Mouse (Mus musculus): ENCODE results near the gene Scaf4.
"Not testable (repeated sequence)": the region's sequence is repeated elsewhere in the genome, so short reads cannot be mapped to it uniquely, and the experiment has no call there.

Gene Scaf4

DNA sequence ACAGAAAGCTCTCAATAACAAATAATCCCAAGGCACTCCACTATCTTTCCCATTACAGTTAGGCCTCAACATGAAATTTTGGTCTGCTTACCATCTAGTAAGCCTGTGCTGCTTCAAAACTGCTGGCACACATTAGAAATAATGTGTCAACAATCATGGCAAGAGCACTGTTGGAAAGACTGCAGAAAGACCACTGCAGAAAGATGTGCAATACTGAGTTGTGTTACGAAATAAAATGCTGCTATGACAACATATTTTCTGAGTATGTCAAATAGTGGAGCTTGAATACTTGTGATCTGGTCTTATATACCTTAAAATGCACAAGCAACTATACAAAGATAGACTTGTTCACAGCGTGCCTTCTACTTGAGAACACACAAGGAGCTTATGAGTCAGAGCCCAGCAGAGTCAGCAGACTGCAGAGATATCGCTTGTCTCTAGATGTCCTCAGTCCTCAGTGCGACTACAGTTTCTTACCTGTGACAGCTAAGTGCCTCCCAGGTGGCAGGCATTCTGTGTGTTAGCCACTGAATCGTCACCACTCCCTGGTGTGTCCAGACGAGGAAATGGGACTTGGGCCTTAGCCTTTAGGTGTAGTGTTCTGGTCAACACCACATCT is 45.1 kb downstream of the Scaf4 start:
- in situ Hi-C loops (cut with MseI, MboI), result no loop called here

DNA sequence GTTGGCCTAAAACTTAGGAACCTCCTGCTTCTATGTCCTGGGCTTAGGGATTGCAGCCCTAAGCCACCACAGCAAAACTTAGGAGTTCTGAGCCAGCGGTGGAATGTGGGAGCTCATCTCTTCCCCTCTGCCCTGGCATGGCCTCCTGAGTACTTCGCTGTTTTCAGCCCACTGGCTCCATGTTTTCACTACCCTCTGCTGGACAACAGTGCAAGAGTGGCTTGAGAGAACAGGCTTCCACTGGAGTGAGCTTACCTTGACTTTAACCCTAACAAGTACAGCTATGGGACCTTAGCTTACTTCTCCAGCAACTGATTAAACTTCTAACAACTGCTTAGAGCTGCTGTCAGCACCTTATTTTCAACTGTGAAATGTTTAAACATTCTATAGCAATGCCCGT is 49.1 kb downstream of the Scaf4 start:
- in situ Hi-C loops (cut with MseI, MboI), result no loop called here

DNA sequence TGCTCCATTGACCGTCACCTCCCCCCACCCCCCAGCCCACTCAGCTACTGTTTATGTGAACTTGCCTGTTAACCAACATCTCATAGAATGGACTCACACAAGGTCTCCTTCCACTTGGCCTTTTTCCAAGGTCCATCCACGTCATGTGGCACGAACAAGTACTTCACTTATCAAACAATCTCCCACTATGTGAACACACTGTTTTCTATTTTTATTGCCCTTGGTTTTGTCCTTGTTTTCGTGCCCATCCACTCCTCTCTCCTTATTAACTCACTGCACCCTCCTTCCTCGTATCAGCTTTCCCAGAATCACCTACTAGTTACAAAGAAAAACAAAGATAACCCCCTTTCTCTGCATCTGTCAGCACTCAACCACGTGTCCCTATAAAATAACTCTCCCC is 49.7 kb downstream of the Scaf4 start:
- in situ Hi-C loops (cut with MseI, MboI), result no loop called here

DNA sequence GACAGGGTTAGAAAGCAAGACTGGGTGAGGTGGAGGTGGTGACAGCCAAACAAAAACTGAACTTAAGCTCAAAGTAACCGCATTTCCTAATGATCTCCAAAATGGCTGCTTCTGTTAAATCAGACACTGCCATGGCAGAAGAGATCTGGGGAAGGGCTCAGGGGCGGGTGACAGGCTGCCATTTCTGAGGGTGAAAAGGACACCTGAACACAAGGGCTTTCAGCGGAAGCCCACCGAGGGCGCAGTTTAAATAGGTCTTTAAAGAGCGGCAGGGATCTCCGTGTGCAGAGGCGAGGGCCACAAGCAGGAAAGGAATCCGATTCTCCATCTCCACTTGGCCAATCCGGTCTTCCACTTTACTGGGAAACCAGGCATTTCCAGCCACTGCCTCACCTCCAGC is 50.6 kb downstream of the Scaf4 start:
- in situ Hi-C loops (cut with MseI, MboI), result no loop called here

DNA sequence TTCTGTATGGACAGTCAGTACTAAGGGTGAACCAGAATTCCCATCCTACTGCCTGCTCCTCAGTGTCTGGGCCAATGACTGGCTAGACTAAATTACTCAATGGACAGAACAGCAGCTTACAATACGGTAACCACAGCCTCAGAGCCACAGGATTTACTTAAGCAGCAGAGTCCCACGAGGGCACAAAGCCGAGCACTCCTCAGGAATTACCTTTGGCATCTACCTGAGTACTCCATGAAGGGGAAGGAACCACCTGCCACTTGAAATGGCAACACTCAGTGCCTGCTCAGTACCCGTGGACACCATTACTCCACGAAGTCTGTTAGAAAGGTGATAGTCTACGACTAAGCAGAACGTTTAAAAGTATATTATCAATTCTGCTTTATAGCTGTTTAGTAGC is 53.0 kb downstream of the Scaf4 start:
- in situ Hi-C loops (cut with MseI, MboI), result no loop called here

DNA sequence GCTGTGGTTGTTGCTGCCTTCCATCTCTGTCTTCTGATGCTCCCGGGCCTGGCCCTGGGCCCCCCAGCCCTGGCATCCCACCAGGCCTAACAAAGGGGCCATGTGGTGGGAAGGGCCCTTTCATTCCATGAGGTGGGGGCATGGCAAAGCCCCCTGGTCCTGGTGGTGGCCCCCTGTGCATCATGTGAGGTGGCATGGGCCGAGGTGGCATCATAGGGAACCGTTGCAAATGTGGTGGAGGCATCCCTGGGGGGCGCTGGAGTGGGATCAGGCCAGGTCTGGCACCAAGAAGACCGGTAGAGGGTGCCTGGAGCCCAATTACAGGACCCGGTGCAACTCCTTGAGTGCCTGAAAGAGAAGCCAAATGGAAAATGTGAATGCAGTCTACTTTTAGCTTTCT is 54.4 kb downstream of the Scaf4 start:
- in situ Hi-C loops (cut with MseI, MboI), result no loop called here

DNA sequence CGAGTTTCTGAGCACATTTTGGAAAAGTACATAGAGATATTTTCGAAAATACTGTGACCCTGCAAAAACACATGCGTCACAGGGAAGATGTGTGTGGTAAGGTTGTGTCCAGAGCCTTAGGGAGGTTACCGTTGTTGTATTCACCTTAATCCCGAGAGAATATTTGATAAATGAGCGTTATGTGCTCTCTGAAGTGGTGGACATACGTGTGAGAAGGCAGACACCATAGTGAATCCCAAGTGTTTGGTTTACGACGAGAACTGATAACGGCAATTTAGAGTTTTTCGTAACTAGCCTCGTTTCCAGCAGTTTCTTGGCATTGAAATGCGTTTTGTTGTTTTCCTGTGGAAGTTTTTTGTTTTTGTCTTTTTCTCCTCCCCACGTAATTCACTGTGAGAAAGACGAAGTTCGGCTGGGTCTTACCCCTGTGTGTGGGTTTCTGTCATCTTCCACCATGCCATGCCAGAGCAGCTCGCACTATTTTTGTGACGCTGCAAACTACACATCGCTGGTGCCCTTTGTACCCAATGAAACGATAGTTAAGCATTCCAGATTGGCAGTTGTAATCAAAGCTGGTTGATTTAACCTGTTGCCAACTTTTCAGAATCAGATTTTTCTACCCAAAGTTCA is 62.7 kb downstream of the Scaf4 start:
- in situ Hi-C loops (cut with MseI, MboI), result no loop called here

DNA sequence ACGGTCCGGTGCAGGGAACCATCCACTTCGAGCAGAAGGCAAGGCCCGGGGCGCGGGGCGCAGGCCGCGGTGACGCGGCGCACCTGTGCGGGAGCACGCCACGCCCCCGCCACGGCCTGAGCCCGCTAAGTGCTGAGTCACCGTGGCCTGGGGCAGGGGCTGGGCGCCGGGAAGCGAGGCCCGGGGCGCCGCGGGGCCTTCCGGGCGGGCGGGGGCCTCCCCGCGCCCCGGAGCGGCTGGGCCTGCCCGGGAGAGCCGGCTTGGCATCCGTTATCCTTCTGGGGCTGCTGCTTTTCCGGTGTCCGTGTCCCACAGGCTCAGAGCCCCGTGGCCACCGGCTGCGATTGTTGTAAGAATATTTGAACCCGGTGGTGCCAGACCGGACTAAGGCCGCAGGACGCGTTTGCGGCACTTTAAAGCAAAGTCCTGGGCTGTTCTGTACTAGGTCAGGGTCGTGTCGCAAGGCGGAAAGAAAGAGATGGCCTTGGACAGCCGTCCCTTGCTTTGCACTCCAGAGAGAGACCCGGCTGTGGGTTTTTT is 63.3 kb downstream of the Scaf4 start:
- in situ Hi-C loops (cut with MseI, MboI), result no loop called here

DNA sequence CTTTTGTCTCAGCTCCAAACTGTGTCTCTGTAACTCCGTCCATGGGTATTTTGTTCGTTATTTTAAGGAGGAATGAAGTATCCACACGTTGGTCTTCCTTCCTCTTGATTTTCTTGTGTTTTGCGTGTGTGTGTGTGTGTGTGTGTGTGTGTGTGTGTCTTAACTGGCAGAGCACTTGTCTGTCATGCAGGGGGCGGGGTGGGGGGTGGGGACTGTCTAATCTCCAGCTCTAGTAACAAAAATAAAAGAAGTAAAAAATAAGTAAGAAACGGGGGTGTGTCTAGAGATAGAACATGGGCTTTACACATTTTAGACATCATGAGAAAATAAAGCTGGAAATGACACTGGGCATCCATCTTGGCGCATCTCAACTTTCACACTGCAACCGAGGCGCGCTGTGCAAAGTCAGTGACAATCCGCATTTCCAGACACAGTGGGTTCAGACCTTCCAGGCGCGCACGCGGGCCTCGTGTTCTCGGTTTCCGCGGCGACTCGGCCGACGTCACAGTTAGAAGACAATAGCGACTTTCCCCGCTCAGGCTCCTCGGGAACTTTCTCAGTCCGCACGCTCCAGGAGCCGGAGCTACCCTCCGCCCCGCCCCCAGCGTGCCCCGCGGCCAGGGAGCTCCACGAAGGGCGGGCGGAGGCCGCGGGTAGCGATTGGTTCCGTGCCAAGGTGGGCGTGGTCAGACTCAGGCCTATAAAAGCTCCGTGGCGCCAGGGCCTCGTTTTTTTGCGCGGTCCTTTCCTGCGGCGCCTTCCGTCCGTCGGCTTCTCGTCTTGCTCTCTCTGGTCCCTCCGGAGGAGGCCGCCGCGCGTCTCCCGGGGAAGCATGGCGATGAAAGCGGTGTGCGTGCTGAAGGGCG is 64.0 kb downstream of the Scaf4 start, which contains the start of gene Sod1:
Gene Sod1, plus strand, starts transcription at position 729 of the 866 bp plus-strand sequence.
- in situ Hi-C loops (cut with MseI, MboI), result no loop called here

DNA sequence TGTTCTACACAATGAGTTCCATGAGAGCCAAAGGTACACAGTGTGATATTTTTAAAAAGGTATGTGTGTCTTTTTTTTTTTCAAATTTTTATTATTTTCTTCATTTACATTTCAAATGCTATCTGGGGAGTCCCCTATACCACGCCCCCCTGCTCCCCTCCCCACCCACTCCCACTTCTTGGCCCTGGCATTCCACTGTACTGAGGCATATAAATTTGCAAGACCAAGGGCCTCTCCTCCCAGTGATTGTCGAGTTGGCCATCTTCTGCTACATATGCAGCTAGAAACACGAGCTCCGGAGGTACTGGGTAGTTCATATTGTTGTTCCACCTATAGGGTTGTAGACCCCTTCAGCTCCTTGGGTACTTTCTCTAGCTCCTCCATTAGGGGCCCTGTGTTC is 64.9 kb downstream of the Scaf4 start:
- in situ Hi-C loops (cut with MseI, MboI), result not testable (repeated sequence)

DNA sequence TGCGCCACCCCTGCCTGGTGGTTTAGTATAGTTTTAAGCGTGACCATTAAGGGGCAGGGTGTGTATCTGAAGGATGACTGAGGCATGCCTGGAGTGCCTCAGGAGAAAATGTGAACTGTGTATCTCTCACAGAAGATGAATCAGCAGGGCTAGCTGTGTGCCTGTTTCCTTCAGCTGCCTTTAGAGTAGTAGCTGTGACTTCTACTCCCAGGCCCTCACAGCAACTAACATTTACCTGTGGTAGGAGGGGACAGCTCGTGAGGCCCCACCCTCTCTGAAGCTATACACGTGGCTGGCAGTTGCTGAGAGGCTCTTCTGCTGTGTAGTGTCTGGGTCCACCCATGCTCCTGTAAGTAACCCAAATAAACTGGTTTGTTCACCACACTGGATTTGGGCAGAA is 66.4 kb downstream of the Scaf4 start:
- in situ Hi-C loops (cut with MseI, MboI), result no loop called here

DNA sequence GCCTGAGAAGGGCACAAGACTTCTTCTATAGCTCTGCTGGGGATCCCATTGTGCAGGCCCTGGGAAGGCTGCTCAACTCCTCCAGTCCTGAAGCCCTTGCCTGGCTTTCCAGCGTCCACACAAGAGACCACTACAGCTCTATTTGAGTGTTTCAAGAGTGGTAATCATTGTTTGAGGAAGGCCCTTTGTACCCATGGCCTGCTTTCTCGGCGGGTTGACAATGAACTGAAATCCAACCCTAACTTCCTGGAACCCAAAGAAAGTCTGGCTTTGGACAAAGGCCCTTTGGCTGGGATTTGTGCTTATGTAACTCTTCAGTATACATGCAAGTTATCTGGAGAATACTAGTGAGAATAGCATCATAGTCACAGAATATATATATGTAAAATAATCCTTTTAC is 66.9 kb downstream of the Scaf4 start:
- in situ Hi-C loops (cut with MseI, MboI), result no loop called here

DNA sequence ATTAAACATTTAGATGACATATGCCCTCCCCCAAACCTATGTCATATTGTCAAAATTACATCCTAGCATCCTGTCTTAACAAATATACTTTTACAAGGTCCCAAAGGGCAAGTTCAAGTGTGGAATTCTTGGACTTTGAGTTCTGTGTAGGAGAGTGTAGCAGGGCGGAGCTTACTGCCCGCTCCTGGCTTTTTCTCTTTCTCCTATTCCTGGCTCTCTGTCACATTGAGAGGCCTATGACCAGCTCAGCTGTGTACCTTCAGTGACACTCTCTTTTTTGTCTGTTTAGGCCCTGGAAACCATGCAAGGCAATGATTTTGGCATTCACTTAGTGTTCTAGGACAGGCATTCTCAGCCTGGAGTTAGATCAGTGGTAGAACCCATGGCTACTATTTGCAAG is 67.9 kb downstream of the Scaf4 start:
- in situ Hi-C loops (cut with MseI, MboI), result no loop called here

DNA sequence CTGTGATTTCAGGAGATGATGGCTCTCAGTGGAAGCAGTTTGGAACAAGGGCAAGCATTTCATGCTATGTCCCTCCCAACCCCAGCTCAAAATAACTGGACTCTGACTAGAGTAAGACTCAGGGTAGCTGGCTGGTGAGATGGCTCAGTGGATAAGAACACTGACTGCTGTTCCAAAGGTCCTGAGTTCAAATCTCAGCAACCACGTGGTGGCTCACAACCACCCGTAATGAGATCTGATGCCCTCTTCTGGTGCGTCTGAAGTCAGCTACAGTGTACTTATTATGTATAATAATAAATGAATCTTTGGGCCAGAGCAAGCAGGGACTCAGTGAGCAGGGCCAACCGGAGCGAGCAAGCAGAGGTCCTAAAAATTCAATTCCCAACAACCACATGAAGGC is 68.4 kb downstream of the Scaf4 start:
- in situ Hi-C loops (cut with MseI, MboI), result not testable (repeated sequence)

DNA sequence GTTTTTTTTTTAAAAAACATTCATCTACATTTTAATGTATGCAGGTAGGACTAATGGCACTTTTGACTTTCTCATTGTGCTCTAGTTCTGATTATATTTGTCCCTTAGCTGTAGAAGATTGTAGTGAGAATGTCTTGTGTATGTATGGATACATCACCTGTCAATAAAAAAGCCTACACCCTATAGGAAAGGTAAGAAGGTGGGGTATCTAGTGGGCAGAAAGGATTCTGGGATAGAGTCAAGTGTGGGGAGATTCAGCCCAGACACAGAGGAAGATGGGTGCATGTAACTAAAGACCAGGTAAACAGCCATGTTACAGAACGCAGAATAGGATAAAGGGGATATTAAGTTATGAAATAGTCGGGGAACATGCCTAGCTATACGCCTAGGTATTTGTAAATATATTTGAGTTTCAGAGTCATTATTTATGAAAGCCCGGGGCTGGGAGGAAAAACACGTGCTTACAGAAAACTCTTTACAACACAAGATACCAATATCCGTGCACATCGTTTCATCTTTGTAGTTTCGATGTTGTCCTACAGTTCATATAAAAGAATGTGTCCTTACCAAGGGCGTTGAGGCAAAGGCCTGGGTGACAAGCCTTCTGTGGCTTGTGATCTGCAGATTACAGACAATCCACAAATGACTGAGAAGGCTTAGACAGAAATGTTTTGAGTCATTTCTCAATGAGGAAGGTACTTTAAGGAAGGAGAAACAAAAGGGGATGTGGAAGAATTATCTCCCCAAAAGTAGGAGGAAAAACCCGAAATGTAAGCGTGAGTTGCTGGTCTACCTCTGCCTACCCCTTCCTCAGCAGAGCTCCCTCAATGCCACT is 69.4 kb downstream of the Scaf4 start:
- in situ Hi-C loops (cut with MseI, MboI), result no loop called here

DNA sequence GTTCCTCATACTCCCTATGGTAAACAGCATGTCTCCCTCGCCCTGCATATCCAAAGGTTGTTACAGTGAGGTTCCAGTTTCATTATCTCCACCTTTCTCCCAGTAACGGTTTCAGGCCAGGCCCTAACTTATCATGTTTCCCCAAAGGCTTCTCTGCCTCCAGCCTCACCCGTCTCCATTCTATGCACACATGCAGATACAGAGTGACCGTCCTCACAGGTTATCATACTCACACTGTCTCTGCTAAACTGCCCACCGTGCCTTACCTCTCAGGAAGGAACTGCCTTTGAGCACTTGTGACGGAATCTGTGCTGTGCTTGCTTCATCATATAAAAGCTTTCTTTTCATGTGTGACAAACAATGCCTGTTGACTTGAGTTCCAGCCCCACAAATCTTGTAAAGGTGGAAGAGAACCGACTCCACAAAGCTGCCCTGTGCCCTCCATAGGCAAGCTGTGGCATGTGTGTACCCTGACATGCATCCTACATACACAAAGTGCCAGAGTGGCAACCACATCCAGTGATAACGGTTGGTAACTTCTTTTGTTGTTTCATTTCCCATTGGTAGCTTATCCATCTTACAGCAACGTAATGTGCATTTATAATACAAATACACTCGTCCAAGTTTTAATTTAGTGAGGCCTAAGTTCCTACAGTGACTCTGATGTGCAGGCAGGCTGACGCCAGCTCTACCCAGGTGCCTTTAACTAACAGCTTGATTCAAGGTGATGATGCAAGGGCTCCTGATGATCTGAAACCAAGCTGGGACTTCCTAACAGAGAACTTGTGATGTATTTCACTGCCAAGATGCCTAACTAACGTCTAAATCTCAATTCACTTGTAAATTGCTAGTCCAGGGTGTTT is 70.6 kb downstream of the Scaf4 start:
- in situ Hi-C loops (cut with MseI, MboI), result no loop called here

DNA sequence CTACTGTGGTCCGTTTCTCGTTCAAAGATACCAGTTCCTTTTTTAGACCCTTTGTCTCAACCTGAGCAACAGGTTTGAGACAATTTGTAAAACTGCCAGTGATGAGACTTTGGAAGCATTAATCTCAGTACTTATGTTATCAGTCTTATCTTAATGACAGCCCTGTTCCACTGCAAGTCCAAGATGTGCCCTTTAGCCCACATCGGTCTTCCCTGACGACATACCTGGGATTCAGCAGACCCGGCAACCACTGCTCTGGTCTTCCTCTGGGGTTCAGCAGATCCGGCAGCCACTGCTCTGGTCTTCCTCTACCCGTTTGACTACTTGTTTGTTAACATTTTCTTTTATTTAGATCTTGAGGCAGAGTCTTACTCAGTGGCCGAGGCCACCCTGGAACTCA is 72.5 kb downstream of the Scaf4 start:
- in situ Hi-C loops (cut with MseI, MboI), result no loop called here

DNA sequence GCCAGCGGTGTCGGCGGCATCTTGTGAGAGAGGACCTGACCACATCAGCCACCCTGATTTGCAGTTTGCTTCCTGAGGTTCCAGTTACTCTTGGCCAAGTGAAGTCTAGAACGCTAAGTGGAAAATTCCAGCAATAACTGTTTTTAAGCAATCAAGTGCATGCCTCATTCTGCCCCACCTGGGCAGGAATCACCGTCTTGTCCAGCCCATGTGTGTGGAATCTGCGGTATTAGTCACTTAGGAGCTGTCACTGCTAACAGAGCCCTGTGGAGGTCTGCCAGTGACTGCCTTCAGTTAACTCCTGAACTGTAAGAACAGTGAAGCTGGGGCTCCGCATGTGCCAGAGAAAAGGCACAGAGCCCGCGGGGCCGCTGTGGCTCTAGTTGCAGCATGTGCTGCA is 73.6 kb downstream of the Scaf4 start:
- in situ Hi-C loops (cut with MseI, MboI), result no loop called here

DNA sequence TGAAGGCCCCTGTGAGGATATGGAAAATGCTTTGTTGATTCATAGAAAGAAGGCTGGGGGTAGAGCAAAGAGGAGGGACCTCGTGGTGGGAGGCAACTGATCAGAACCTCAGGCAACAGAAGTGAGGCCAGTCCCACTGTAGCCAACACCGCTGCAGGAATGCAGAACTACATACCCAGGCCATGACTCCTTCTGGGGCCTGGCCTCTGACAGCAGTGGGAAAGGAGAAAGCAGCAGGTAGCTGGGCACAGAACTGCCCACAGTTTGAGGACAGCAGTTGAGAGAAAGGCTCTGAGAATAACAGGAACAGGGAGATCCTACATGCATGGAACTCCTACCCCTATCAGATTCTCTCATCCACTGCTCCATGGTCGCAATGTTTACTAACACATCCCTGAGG is 75.3 kb downstream of the Scaf4 start:
- in situ Hi-C loops (cut with MseI, MboI), result no loop called here

DNA sequence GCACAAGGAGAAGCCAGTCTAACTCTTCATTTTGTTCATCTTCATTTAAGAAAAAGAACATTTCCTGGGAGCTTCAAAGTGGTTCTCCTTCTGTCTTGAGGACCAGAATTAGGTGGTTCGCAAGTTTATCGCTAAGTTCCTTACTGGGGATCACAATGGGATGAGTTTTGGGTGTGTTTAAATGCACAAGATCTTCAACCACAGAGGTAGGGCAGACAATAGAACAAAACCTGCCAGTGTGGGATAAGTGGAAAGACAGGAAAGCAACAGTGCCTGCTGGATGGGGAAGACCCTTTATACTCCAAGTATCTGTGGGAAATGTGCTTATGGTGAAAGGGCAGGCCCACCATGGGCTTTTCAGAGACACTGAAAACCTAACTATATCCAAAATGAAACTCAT is 79.4 kb downstream of the Scaf4 start:
- in situ Hi-C loops (cut with MseI, MboI), result no loop called here

All from mouse trophoblast stem cell (cell line).